Mouse (Mus musculus): ENCODE results near the gene Mettl22.
A peak's percentile ranks its signal among the peaks of the same experiment; 100 is the strongest.

DNA sequence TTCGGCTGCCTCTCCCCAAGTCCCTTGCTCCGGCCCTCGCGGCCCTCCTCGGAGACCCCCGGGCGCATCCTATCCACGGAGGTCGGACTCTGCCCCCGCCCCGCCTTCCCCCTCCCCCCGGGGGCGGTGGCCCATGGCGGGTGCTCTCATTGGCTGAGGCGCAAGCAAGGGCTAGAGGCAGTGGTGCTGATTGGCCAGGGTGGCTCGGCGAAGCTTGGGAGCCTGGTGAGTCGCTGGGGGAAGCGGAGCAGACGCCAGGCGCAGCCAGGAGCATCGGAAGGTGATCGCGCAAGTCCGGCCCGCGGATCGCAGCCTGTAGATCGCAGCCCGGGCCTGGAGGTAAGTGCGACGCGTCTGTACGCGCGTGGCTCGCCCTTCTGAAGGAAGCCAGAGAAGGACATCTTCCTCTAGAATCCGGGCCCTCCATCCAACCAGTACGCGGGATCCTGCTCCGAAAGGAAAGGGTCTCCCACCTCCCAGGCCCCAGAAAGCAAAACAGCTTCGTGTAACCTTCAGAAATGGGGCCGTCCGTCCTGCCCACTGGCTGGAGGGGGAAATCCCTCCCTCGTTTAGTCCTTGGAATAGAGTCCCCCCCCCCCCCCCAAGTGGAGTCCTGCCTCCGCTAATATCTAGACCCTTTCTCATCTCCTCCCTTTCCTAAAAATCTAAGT lies 42.8 kb downstream of the Mettl22 start, which contains the start of gene Abat:
- peak; percentile 87 for TF ChIP-seq POLR2A (IDR thresholded peaks at IDR 0.05; ENCODE audit: low read depth, low read length)
- no peak for TF ChIP-seq CTCF (IDR thresholded peaks at IDR 0.05; ENCODE audit: borderline replicate concordance, insufficient read depth, low read length)
